Mouse (Mus musculus) layer of hippocampus, adult 8-10 months (tissue): ENCODE measurements around the gene C87499. TPM values are rescaled to one million over a fixed set of nuclear protein-coding genes. Genes with fewer than 3 reads are reported as not detected.
A peak's percentile ranks its signal among the peaks of the same experiment; 100 is the strongest.

Source experiments
- DNase-seq, 2 experiments: peaks; one replicate each; pipeline ENCODE4 v3.0.0; 2022; ENCODE audit warnings: low spot score in 2 of 2
- total RNA-seq, 4 experiments: library from RNA; stranded (reverse); gene quantifications; 2 replicates each; pipeline ENCODE4 v1.2.4; 2022

C87499 gene
- total RNA-seq: not detected

GRCm38 (mm10) chr4:88634311-88634710 is at the start of gene C87499:
Gene C87499, minus strand, starts transcription at chr4:88634411.
- DNase-seq: no peak

GRCm38 (mm10) chr4:88683812-88684211 is 49.6 kb upstream of the C87499 start, which contains the start of gene Ifna2:
Gene Ifna2, minus strand, starts transcription at chr4:88683912.
- no peak for DNase-seq

- DNase-seq: no peak
Observed at GRCm38 (mm10) chr4:88681353-88681752, 47.1 kb upstream of the C87499 start.

- DNase-seq: peak in 1 of 2 experiments; percentile 12
Observed at GRCm38 (mm10) chr4:88680362-88680761, 46.2 kb upstream of the C87499 start.

GRCm38 (mm10) chr4:88676824-88677223 is 42.6 kb upstream of the C87499 start, which contains the start of gene Ifna16:
Gene Ifna16, minus strand, starts transcription at chr4:88676924.
- DNase-seq: no peak

GRCm38 (mm10) chr4:88655461-88655860 is 21.2 kb upstream of the C87499 start:
- DNase-seq: no peak

- no peak for DNase-seq
Observed at GRCm38 (mm10) chr4:88653644-88654043, 19.4 kb upstream of the C87499 start.

GRCm38 (mm10) chr4:88644359-88644758 is 10.1 kb upstream of the C87499 start, which contains the start of gene Ifna13:
Gene Ifna13, minus strand, starts transcription at chr4:88644459.
- no peak for DNase-seq

GRCm38 (mm10) chr4:88642526-88642925 is 8.3 kb upstream of the C87499 start:
- DNase-seq: no peak

- peak; percentile 75 to 90 for DNase-seq
Observed at GRCm38 (mm10) chr4:88641077-88641831, 7.0 kb upstream of the C87499 start.

GRCm38 (mm10) chr4:88640704-88641076 is 6.5 kb upstream of the C87499 start:
- DNase-seq: no peak

- DNase-seq: no peak
Observed at GRCm38 (mm10) chr4:88603276-88603675, 30.9 kb downstream of the C87499 start, which contains the start of gene Ifna12. Gene Ifna12, minus strand, starts transcription at chr4:88603376.

- DNase-seq: no peak
Observed at GRCm38 (mm10) chr4:88592285-88592684, 41.9 kb downstream of the C87499 start, which contains the start of gene Ifna9. Gene Ifna9, minus strand, starts transcription at chr4:88592385.

Other genes with a start within 250 kb of the C87499 start
- 1 to 10 TPM; 1.0 to 2.8 (median 2.0) TPM for gene Hacd4, start 195.5 kb downstream of the C87499 start, total RNA-seq
- gene Ifnb1, start 111.6 kb downstream of the C87499 start, total RNA-seq: not detected
- not detected for gene Ifna15, start 76.2 kb downstream of the C87499 start, total RNA-seq
- gene Ifna14, start 62.6 kb downstream of the C87499 start, total RNA-seq: not detected
- not detected for gene Ifna9, start 42.0 kb downstream of the C87499 start, total RNA-seq
- not detected for gene Ifna12, start 31.0 kb downstream of the C87499 start, total RNA-seq
- gene Ifna13, start 10.0 kb upstream of the C87499 start, total RNA-seq: not detected
- not detected for gene Ifna16, start 42.5 kb upstream of the C87499 start, total RNA-seq
- gene Ifna2, start 49.5 kb upstream of the C87499 start, total RNA-seq: not detected
- not detected for gene Ifnab, start 56.9 kb upstream of the C87499 start, total RNA-seq
- gene Gm26566, start 87.4 kb upstream of the C87499 start, total RNA-seq: 1 to 10 TPM in 1 of 4 experiments, under 1 TPM in 3; 0.72 to 1.7 (median 0.82) TPM
- gene Klhl9, start 88.1 kb upstream of the C87499 start, total RNA-seq: 100 to 1,000 TPM in 3 of 4 experiments, 10 to 100 TPM in 1; 96.8 to 117 (median 107) TPM
- not detected for gene Gm13271, start 120.5 kb upstream of the C87499 start, total RNA-seq
- not detected for gene Gm13283, start 125.7 kb upstream of the C87499 start, total RNA-seq
- not detected for gene Gm13290, start 139.4 kb upstream of the C87499 start, total RNA-seq
- gene Gm13289, start 142.5 kb upstream of the C87499 start, total RNA-seq: not detected
- not detected for gene Gm13272, start 145.4 kb upstream of the C87499 start, total RNA-seq
- gene Ifnz, start 147.7 kb upstream of the C87499 start, total RNA-seq: not detected
- gene Gm13276, start 151.3 kb upstream of the C87499 start, total RNA-seq: not detected
- not detected for gene Gm13277, start 154.2 kb upstream of the C87499 start, total RNA-seq
- gene Gm13278, start 157.1 kb upstream of the C87499 start, total RNA-seq: not detected
- gene Gm13275, start 160.1 kb upstream of the C87499 start, total RNA-seq: not detected
- gene Gm13279, start 163.0 kb upstream of the C87499 start, total RNA-seq: not detected
- gene Gm13285, start 165.3 kb upstream of the C87499 start, total RNA-seq: not detected
- not detected for gene Gm13287, start 168.8 kb upstream of the C87499 start, total RNA-seq
- gene Gm13288, start 171.1 kb upstream of the C87499 start, total RNA-seq: not detected
- not detected for gene Ifna7, start 181.8 kb upstream of the C87499 start, total RNA-seq
- not detected for gene Ifna11, start 185.5 kb upstream of the C87499 start, total RNA-seq
- gene Ifna6, start 193.0 kb upstream of the C87499 start, total RNA-seq: not detected
- not detected for gene Ifna5, start 201.1 kb upstream of the C87499 start, total RNA-seq
- gene Ifna4, start 207.4 kb upstream of the C87499 start, total RNA-seq: not detected
- gene Ifna1, start 215.7 kb upstream of the C87499 start, total RNA-seq: not detected
- gene Ifne, start 245.8 kb upstream of the C87499 start, total RNA-seq: not detected